Mouse (Mus musculus) adrenal gland, adult (tissue): ENCODE results near the gene Arhgap20.

ENCODE experiments used
- DNase-seq, 2 experiments: peaks; one replicate each; pipeline ENCODE4 v3.0.0; 2022 to 2023; ENCODE audit warnings: low spot score in 1 of 2; ENCODE audit not compliant: inconsistent age in 2 of 2

The Arhgap20 gene

DNA sequence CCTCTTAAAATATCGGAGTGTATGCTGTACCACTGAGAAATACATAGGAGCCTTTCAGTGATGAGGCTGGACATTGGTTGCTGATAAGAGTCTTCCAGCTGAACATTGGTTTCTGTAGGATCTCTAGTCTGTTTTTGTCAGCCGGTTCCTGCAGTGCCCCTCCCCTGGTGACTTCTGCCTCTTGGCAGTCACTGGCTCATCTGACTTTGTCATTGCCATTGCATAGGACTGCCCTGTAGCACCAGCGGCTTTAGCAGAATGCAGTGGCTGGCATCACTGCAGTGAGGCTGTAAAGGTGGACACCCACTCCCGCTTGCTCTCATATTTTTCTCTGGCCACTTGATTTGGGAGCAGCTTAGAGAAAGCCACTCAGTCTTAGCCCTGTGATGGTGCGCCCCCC lies 33.1 kb downstream of the Arhgap20 start:
- DNase-seq: no peak

DNA sequence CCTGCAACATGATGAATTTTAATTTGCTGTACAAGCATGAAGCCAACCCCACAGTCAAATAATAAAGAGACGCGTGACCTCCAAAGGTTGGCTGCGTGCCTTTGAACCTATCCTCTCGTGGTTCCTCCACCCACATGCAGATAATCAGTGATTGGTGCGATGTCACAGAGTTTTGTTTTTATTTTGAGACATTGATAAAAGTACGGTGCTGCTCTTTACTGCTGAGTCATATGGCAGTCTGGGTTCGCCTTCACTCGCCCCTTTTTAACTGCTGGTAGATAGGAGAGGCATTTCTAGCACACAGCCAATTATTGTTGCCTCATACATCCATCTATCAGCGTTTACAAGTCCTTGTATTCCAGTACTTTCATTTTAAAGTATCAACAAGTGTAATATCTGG lies 34.0 kb downstream of the Arhgap20 start:
- DNase-seq: peak; percentile 23 to 75

DNA sequence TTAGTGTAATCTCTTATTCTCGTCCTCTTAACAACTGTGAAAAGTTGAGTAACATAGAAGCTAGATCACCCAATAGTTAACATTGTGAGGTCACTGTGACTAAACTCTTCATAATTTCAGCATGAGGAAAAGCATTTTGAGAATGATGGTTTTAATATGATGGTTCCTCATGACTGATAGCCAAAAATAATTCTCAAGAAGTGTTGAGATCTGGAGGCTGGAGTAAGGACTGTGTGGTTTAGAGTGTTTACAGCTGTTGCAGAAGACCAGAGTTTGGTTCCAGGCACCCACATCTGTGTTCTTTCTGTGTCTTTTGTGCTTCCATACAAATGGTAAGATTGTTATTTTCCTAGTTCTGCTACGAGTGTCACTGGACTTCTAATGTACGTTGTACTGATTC lies 42.1 kb downstream of the Arhgap20 start:
- DNase-seq: no peak

DNA sequence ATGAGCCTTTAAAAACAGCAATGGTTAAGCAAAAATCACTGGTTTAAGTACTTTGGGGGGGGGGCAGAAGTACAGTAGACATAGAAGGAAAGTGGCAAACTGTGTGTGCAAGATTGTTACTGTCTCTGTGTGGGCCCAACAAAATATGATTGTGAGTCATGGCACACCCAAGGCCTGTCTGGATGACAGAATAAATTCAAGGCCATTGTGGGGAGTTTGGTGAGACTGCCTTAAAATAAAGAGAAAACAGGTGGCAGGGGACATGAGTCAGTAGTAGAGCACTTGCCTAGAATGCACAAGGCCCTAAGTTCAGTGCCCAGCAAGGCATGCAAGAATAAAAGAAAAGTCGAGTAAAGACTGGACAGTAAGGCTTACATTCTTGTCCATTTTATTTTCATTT lies 47.8 kb downstream of the Arhgap20 start:
- peak; percentile 65 to 85 for DNase-seq

DNA sequence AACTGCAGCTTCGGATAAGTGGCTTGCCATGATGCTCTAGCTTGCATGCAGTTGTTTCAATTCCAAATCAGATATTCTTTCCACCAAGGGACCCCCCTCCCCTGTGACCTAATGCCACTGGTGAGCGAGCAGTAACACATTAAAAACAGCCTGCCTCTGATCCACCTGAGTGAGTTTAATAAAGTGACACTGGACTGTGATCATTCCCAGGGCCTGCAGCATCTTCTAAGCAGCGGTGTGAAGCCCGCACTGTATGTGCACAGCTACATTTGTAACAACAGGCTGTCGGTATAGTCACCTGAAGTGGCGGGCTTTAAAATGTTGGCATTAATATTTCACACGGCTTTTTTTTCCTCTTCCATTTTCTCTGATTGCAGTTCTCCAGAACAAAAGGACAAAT lies 59.4 kb downstream of the Arhgap20 start:
- no peak for DNase-seq

DNA sequence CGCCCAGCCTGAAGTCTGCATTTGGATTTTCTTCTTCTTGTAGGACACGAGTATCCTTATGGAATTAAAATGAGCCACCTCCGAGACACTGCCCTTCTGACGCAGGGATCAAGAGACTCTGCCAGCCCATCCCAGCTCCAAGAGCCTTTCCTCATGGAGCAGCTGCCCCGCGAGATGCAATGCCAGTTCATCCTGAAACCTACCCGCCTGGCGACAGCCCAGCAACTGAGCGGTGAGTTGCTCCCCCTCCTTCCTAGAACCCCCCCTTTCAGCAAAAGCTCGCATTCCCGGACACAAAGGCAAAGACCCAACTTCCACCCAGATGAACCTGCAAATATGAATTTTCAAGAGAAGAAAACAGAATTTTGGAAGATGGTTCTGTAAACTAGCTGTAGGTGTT lies 66.5 kb downstream of the Arhgap20 start:
- DNase-seq: no peak

DNA sequence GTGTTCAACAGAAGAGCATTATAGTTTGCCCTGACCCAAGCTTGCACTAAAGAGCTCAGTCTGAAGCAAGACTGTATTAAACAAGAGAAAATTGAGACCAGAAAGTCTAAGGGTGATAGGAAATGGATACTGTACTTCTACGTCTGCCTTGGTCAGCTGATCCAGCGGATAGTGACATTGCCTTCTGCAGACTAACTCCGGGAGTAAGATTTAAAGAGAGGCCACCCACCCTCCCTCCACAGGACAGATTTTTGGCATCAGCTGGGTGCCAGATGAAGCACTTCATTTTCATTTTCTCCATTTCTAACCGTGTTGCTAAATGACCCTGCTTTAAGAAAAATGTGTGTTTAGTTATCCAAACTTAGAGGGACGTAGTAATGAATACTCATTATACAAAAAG lies 67.2 kb downstream of the Arhgap20 start:
- no peak for DNase-seq

DNA sequence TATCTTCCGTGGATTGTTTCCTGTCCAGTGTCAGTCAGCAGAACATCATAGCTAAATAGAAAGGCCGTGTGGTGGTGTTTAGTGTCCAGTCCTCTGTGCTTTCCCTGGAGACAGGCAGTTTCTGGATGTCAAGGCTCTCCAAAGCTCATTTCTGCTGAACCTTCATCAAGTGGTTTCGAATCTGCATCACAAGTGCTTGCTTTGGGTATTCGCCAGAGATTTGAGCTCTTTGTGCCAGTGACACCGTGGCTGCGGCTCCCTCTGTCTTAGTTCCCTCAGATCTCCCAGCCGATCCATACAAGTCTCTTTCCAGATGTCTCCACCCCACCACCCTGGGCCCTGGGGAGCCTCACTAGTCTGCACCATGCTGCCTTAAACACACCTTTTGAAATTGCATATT lies 72.6 kb downstream of the Arhgap20 start:
- no peak for DNase-seq

DNA sequence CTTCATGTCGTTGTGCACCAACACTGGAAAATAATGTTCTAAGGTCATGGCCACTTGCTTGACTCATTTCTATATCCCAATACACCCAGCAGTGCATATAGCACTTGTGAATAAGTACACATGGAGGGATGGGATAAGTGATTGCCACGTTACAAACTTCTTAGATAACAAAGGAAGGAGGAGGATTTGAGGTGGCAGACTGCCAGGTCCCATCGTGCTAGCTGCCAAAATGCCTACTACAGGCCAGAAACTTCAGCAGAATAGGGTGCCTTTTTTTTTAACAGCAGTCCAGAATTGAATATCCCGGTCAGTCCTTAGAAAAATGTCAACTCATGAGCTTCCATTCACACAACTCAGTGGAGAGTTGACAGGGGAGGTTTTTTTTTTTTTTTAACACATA lies 78.1 kb downstream of the Arhgap20 start:
- DNase-seq: peak; percentile 55 to 82

DNA sequence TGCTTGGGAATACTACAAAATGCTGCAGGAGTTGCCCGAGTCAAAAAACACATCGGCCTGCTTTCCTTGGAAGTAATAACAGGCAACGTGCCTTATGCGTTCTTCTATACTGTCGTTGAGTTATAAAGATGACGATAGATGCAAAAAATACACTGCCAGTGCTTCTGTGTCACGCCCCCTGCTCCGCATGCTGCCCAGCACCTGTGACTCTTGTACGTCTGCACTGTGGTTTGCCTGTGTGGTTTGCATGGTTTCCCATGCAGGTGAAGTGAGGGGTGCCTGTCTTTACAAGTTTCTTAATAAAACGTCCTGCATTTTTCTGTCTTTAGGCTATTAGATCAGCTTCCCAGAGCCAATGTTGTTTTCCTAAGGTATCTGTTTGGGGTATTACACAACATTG lies 80.7 kb downstream of the Arhgap20 start:
- no peak for DNase-seq

DNA sequence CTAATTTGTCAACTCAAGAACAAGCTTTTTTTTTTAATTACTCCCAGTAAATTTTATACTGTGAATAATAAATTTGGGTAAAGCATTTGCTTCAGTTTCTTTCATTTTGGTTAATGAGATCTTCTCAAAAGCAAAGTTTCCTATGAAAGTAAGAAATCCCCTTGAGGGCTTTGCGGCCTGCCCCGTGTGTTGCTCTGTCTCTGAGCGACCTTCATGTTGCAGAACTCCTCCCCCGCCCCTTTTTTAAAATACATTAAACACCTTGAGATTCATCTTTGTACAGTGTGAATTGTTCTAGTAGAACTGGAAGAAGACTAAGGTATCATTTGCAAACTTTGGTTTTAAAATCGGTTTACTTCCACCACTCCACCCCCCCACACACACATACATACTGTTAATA lies 88.6 kb downstream of the Arhgap20 start:
- no peak for DNase-seq

DNA sequence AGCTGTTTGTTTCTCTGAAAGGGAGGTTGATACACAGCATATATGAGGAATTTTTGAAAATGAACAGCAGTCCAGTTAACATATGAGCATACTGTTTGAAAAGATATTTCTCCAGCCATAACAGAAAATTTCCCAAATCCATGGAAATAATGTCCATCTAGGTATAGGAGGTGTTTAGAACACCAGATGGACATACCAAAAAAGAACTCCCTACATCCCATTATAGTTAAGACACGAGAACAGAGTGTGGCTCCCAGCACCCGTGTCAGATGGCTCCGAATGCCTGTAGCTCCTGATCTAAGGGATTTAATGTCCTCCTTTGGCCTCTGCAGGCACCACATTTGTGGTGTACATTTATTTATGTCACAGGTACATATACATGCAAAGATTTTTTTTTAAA lies 99.1 kb downstream of the Arhgap20 start:
- DNase-seq: no peak

DNA sequence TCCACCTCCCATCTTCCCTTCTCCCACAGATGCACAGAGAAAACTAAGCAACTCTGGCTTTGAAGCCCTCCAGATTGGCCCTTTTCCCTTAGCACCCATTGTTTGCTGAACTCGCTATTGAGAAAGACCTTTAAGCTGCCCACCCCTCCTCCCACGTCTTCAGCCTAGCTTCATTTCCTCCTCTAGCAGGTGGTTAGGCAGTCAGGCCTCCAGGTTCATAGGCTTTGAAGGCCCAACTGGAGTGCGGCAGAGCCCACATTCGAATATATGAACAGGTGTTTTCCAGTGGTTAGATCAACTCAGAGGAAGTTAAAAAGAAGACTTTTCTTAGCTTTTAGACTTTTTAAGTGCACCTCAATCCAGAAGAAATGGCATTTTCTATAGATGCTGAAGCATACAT lies 101.5 kb downstream of the Arhgap20 start:
- DNase-seq: no peak

DNA sequence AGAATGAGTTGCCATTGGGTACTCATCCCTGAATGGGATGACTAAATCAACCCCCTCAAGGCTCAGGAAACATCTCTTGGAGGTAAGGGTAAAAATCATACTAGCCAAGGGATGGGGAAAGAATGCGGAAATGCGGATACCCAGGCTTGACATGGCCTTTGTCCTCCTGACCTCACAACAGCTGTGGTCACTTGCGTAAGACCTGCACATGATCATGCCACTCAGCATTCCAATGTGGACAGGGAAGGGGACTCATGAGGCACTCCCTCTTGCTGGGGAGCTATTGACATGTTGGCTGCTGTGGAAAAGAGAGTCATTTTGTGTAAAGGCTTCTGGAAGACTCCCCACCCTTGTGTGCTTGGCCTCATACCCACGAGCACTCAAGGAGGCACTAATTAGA lies 103.9 kb downstream of the Arhgap20 start:
- DNase-seq: peak in 1 of 2 experiments; percentile 29

DNA sequence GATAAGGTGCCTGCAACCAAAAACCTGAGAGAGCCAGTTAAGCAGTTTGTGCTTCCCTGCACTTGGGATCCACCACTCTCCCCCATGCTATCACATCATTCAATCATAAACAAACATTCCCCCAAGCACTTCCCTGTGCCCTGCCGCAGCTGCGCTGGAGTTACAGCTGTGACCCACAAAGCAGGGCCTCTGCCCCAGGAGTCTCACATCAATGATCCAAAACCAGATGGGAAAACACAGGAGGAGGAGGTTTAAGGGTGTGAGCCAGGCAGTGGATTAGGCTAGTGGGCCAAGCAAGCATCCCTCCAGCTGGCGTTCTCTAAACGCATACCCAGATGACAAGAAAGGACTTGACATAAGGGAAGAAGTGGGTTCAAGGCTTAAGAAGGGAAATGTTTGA lies 109.2 kb downstream of the Arhgap20 start:
- no peak for DNase-seq

DNA sequence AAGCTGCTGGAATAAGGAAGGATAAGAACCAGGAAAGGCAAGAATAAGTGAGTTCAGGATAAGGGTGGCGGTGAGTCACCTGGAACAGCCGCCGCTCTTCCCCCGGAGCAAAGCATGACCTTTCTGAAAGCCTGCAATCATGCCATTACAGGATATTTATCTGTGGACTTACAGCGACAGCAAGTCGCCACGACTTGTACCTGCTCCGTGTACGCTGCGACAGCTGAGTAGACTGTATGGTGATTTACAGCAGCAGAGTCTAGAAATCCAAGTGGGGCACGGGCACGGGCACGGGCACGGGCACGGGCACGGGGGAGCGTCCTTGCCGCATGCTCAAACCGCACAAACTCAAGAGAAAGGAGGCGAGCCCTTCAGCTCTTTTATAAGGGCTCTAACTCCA lies 110.4 kb downstream of the Arhgap20 start:
- DNase-seq: peak; percentile 37 to 63

DNA sequence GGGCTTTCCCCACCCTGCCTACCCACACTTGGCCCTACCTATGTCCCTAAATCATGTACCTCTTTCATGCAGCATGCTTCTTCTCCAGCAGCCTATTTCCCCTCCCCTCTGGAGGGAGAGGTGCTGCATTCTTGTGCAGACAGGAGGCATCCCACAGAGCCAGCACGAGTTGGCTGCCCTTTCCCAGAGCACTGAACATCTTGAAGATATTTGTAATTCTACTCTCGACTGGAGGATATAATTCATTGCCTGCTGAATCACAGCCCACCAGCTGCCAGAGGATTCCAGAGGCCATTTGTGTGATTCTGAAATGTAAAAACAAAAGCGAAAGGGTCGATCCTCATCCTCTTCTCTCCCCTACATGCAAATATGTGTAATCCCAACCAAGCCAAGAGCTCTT lies 116.2 kb downstream of the Arhgap20 start:
- peak; percentile 65 to 78 for DNase-seq

DNA sequence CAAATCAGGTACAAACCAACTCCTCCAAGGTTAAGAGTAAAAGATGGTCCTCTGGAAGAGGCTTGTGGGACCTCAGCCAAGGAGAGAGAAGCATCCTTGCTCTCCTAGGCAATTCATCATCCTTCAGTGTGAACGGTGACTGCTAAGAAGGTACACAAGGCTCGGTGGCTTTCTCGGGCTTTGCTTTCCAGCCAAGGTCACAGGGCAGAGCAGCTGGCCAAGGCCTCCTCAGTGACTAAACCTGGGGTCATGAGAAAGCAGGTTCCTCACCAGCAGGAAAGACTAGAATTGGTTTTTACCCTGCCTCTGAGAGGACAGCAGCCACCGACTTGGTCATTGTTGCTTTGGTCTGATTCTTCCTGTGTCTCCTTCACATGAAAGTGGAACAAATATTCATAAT lies 116.7 kb downstream of the Arhgap20 start:
- peak in 1 of 2 experiments; percentile 77 for DNase-seq

DNA sequence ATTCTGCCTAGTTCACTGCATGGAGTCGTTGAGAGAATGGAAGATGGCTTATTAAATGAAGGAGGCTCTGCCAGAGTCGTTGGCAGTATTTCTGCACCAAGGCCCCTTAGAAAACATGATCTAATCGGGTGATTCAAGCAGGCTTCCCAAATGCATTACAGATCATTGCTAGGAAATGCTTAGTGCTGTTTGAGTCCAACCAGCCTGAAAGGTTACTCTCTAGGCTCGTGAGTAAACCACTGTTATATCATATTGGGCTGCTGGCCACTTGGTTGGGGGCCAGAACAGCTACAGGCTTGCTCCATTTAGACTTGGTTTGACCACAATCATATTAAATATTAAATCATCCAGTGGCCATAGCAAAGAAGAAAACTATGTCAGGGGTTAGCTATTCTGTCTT lies 118.2 kb downstream of the Arhgap20 start:
- DNase-seq: peak; percentile 80 to 83

DNA sequence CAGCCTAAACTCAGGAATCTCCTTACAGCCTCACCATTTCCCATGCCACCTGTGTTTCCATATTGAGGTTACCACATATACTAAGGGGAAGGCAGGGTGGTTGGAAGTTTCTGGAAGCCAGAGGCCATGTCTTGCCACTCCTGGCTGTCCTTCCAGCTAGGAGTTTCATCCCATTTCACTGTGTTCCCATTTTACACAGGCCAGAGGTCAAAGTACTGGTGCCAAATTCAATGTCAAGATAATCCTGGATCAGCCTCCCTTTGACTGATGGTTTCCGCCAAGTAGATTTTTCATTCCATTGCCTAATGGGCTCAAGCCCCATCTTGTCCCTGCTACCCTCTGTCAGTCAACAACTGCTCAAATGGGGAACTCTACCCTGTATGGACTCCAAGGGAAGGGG lies 127.8 kb downstream of the Arhgap20 start:
- no peak for DNase-seq
